Mouse (Mus musculus) embryonic fibroblast, embryonic 13.5 days (primary cell): Measurements from ENCODE around the gene Krtap4-9.
"Not testable (repeated sequence)": the region's sequence is repeated elsewhere in the genome, so short reads cannot be mapped to it uniquely, and the experiment has no call there.

Experiments used
- CTCF ChIP-seq: IDR thresholded peaks from 2 replicates; pipeline ENCODE4 v1.5.1; 2011; ENCODE audit warnings: mild to moderate bottlenecking, control low read depth, low read length, moderate library complexity, borderline replicate concordance; ENCODE audit not compliant: insufficient read depth
- POLR2A ChIP-seq: IDR thresholded peaks from 2 replicates; pipeline ENCODE4 v1.6.1; 2011; ENCODE audit warnings: low read depth, mild to moderate bottlenecking, control low read depth, low read length, moderate library complexity

GRCm38 (mm10) chr11:99772813-99773212 is 12.2 kb upstream of the Krtap4-9 start, which contains the start of gene Gm11595:
- not testable (repeated sequence) for TF ChIP-seq CTCF, POLR2A
